Mouse (Mus musculus) liver, postnatal 0 days (tissue): ENCODE results near the gene Macf1.

Source experiments
- CTCF ChIP-seq: sonication (generic); IDR thresholded peaks from 2 replicates; pipeline ENCODE4 v1.5.1; 2016; ENCODE audit warnings: antibody characterized with exemption, low read depth
- EP300 ChIP-seq: IDR thresholded peaks from 2 replicates; pipeline ENCODE4 v1.6.1; 2016; ENCODE audit warnings: antibody characterized with exemption, low read depth, mild to moderate bottlenecking

- TF ChIP-seq CTCF: peak; percentile 59
- TF ChIP-seq EP300: no peak
Measured at GRCm38 (mm10) chr4:123607174-123607573, 77.0 kb downstream of the Macf1 start.
